Mouse (Mus musculus) urinary bladder, postnatal 36 days (tissue): ENCODE measurements around the gene Eno1.
"Not testable (repeated sequence)": the region's sequence is repeated elsewhere in the genome, so short reads cannot be mapped to it uniquely, and the experiment has no call there.

ENCODE experiments used
- DNase-seq, 2 experiments: peaks; one replicate each; pipeline ENCODE4 v3.0.0; 2022; ENCODE audit warnings: low spot score in 2 of 2, mixed read lengths in 1 of 2

The Eno1 gene

GRCm38 (mm10) chr4:150281018-150281761, 44.7 kb downstream of the Eno1 start, which contains the start of gene Rere:
Gene Rere, plus strand, starts transcription at chr4:150281646.
- peak; percentile 98 to 99 for DNase-seq

DNA sequence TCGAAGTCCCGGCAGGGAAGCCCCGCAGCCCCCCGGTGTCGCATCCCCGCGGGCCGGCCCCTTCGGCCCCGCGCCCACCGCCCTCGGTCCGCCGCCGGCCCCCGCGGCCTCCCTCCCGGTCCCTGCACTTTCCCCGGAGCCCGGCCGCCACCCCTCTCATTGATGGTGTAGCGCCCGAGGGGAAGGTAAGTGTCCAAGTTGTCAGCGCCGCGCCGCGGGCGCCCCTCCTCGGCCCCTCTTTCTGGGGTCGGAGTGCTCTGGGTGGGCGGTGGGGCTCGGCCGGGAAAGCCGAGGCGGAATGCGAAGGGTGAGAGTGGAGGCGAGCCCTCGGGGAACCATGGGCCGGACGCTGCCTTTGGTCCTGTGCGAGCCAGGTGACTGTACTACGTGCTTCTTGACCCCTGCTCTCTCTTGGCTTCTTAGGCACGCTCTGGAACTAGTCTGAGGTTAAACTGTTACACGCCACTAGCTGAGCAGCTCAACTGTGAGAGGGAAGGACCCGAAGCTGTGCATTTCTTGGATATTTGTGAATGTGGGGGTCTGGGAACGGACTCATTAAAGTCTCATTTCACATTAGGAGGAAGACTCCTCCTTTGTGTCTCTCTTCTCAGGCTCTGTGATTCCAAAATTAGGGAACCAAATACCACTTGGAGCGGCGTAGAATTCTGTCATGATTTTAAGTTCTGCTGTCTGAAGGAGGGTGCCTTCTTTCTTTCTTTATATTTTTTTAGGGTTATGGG, 45.5 kb downstream of the Eno1 start:
- peak; percentile 30 to 41 for DNase-seq

GRCm38 (mm10) chr4:150282631-150283334, 46.3 kb downstream of the Eno1 start:
- no peak for DNase-seq

DNA sequence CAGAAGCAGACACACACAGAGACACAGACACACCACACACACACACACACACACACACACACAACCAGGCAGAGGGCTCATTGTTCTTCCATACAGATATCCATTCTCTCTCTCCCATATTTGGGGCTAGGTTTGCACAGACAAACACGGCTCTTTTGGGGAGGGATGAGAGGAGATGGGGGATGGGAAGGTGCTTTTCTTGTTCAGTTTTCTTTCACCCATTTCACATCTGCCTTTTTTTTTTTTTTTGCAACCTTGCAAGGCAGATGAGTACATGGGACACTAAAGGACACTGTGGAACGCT, 46.8 kb downstream of the Eno1 start:
- DNase-seq, result no peak

GRCm38 (mm10) chr4:150283993-150284392, 47.5 kb downstream of the Eno1 start:
- no peak for DNase-seq

DNA sequence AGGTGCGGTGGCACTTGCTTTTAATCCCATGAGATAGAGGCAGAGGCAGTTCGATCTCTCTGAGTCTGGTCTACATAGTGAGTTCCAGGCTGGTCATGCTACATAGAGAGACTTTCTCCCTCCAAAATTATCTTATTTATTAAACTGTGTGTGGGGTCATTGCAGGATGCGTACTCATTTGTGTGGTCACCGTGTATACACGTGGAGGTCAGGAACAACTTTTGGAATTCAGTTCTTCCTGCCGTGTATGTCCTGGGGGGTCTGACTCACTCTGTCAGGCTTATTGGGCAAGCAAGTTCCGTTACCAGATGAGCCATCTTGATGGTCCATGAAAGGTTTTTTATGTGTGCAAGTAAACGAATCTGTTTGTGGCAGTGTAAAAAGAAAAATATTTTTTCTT, 50.5 kb downstream of the Eno1 start:
- DNase-seq, result no peak

- not testable (repeated sequence) for DNase-seq
Measured at GRCm38 (mm10) chr4:150287463-150287862, 50.9 kb downstream of the Eno1 start.

- no peak for DNase-seq
Measured at GRCm38 (mm10) chr4:150291900-150292299, 55.4 kb downstream of the Eno1 start.

GRCm38 (mm10) chr4:150294870-150295269, 58.3 kb downstream of the Eno1 start:
- no peak for DNase-seq

DNA sequence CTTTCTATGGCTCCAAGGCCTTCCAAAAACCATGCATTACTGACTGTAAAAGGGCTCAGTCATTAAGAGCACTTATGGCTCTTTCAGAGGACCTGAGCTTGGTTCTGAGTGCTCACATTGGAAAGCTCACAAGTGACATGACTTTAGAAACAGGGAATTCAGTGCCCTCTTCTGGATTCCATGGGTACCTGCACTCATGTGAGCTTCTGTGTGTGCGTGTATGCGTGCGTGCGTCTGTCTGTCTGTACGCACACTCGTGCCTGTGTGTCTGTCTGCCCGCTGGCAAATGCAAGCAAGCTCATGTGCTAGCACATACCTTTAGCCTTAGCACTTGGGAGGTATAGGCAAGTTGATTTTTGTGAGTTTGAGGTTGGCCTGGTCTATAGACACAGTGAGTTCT, 59.4 kb downstream of the Eno1 start:
- no peak for DNase-seq
